Mouse (Mus musculus) embryonic facial prominence, embryonic 15.5 days (tissue): ENCODE measurements around the gene Adamts20. TPM values are rescaled to one million over a fixed set of nuclear protein-coding genes. Genes with fewer than 3 reads are reported as not detected.

Experiments
- ATAC-seq: fragments of 200-750 bp; cut with Nextera tagmentation; 2 replicates; pipeline ENCODE4 v1.8.0; 2017; ENCODE audit warnings: low read depth, moderate TSS enrichment; ENCODE audit not compliant: insufficient number of reproducible peaks, low FRiP score, low TSS enrichment
- H3K27ac ChIP-seq: fragments of 300-500 bp; sonication (generic); replicated peaks from 2 replicates; pipeline ENCODE4 v1.5.1; 2015; ENCODE audit warnings: mild to moderate bottlenecking, inconsistent platforms
- H3K27me3 ChIP-seq: fragments of 300-500 bp; sonication (generic); 2 replicates; pipeline ENCODE4 v1.6.1; 2015; ENCODE audit warnings: inconsistent platforms
- H3K36me3 ChIP-seq: fragments of 300-500 bp; sonication (generic); 2 replicates; pipeline ENCODE4 v1.6.1; 2015; ENCODE audit warnings: mild to moderate bottlenecking, inconsistent platforms
- H3K4me1 ChIP-seq: fragments of 300-500 bp; sonication (generic); 2 replicates; pipeline ENCODE4 v1.6.1; 2015; ENCODE audit warnings: inconsistent platforms
- H3K4me2 ChIP-seq: fragments of 300-500 bp; sonication (generic); replicated peaks from 2 replicates; pipeline ENCODE4 v1.6.1; 2015; ENCODE audit warnings: mild to moderate bottlenecking, inconsistent platforms
- H3K4me3 ChIP-seq: fragments of 300-500 bp; sonication (generic); replicated peaks from 2 replicates; pipeline ENCODE4 v1.5.1; 2015; ENCODE audit warnings: mild to moderate bottlenecking, inconsistent platforms
- H3K9ac ChIP-seq: fragments of 300-500 bp; sonication (generic); 2 replicates; pipeline ENCODE4 v1.6.1; 2015; ENCODE audit warnings: inconsistent platforms
- H3K9me3 ChIP-seq: fragments of 300-500 bp; sonication (generic); replicated peaks from 2 replicates; pipeline ENCODE4 v1.6.1; 2016; ENCODE audit warnings: inconsistent platforms
- WGBS: fragments of 180-500 bp; shearing (Covaris S2); methylation state at CpG from one replicate; pipeline ENCODE4 v1.1.7; 2015; 5-methylcytosine and 5-hydroxymethylcytosine counted together
- polyA plus RNA-seq: library from polyadenylated mRNA; unstranded; fragments of >200 nt; fragmentation: Nextera tagmentation; extraction: Ambion mirVana; gene quantifications from 2 replicates; pipeline ENCODE4 v1.2.1, GENCODE M21; 2015

Gene Adamts20
- polyA plus RNA-seq, 1 experiment from 2014 or later: 8.7 TPM

GRCm38 (mm10) chr15:94478706-94479105 lies 13.5 kb upstream of the Adamts20 start:
- H3K27ac ChIP-seq: no peak overlapping the region
- H3K9me3 ChIP-seq: no peaks in the 10 kb centered on the region
- 24% methylated on average over 13 of the region's 13 CpGs for WGBS
- H3K4me2 ChIP-seq: no peak overlapping the region
- H3K4me3 ChIP-seq: no peak overlapping the region
- ATAC-seq: no peak
- H3K4me1 ChIP-seq: peaks cover 10% of the 10 kb centered on the region; the same call in 1 of the 2 replicates
- H3K9ac ChIP-seq: no peak overlapping the region
- H3K27me3 ChIP-seq: no peaks in the 10 kb centered on the region
- H3K36me3 ChIP-seq: no peaks in the 10 kb centered on the region

GRCm38 (mm10) chr15:94477287-94477686 lies 12.1 kb upstream of the Adamts20 start:
- no peak for ATAC-seq
- WGBS: 33% methylated on average over 7 of the region's 7 CpGs
- H3K4me1 ChIP-seq: peaks cover 10% of the 10 kb centered on the region; the same call in 1 of the 2 replicates
- no peaks in the 10 kb centered on the region for H3K27me3 ChIP-seq
- no peak overlapping the region for H3K9ac ChIP-seq
- H3K36me3 ChIP-seq: no peaks in the 10 kb centered on the region
- no peak overlapping the region for H3K4me2 ChIP-seq
- H3K4me3 ChIP-seq: no peak overlapping the region
- H3K9me3 ChIP-seq: no peaks in the 10 kb centered on the region
- no peak overlapping the region for H3K27ac ChIP-seq

- Histone ChIP-seq H3K4me3 (no peak overlapping the region), H3K4me2 (no peak overlapping the region), H3K9ac (no peak overlapping the region), H3K4me1 (peaks cover 10% of the 10 kb centered on the region; the same call in 1 of the 2 replicates), H3K27ac (no peak overlapping the region), H3K27me3 (no peaks in the 10 kb centered on the region), H3K36me3 (no peaks in the 10 kb centered on the region), H3K9me3 (no peaks in the 10 kb centered on the region)
- ATAC-seq: no peak
- 73% methylated on average over 5 of the region's 5 CpGs for WGBS
These were observed 10.8 kb upstream of the Adamts20 start for GRCm38 (mm10) chr15:94475975-94476374.

GRCm38 (mm10) chr15:94470361-94470760 lies 5.1 kb upstream of the Adamts20 start:
- Histone ChIP-seq H3K36me3 (no peaks in the 10 kb centered on the region), H3K9ac (no peak overlapping the region), H3K27me3 (no peaks in the 10 kb centered on the region), H3K9me3 (no peaks in the 10 kb centered on the region), H3K4me1 (no peaks in the 10 kb centered on the region), H3K4me2 (no peak overlapping the region), H3K4me3 (no peak overlapping the region), H3K27ac (no peak overlapping the region)
- ATAC-seq: no peak
- 63% methylated on average over 5 of the region's 5 CpGs for WGBS

GRCm38 (mm10) chr15:94464881-94465280 lies 337 bp downstream of the Adamts20 start:
- H3K9ac ChIP-seq: no peak overlapping the region
- 79% methylated on average over 14 of the region's 14 CpGs for WGBS
- H3K4me3 ChIP-seq: no peak overlapping the region
- H3K4me2 ChIP-seq: no peak overlapping the region
- no peaks in the 10 kb centered on the region for H3K9me3 ChIP-seq
- no peaks in the 10 kb centered on the region for H3K36me3 ChIP-seq
- no peaks in the 10 kb centered on the region for H3K4me1 ChIP-seq
- ATAC-seq: no peak
- no peak overlapping the region for H3K27ac ChIP-seq
- H3K27me3 ChIP-seq: no peaks in the 10 kb centered on the region

- no peak overlapping the region for H3K4me3 ChIP-seq
- no peaks in the 10 kb centered on the region for H3K9me3 ChIP-seq
- no peak overlapping the region for H3K4me2 ChIP-seq
- H3K4me1 ChIP-seq: no peaks in the 10 kb centered on the region
- 76% methylated on average over 3 of the region's 3 CpGs for WGBS
- H3K36me3 ChIP-seq: no peaks in the 10 kb centered on the region
- H3K27ac ChIP-seq: no peak overlapping the region
- no peak for ATAC-seq
- H3K9ac ChIP-seq: no peak overlapping the region
- no peaks in the 10 kb centered on the region for H3K27me3 ChIP-seq
These were observed 2.0 kb downstream of the Adamts20 start for GRCm38 (mm10) chr15:94463251-94463650.

GRCm38 (mm10) chr15:94462206-94462605 lies 3.0 kb downstream of the Adamts20 start:
- no peaks in the 10 kb centered on the region for H3K9me3 ChIP-seq
- no peak overlapping the region for H3K4me3 ChIP-seq
- 40% methylated on average over 3 of the region's 3 CpGs for WGBS
- H3K4me1 ChIP-seq: 0 out of 2 replicates have a peak, but pooled peaks cover under 1% of the 10 kb centered on the region
- H3K4me2 ChIP-seq: no peak overlapping the region
- no peaks in the 10 kb centered on the region for H3K27me3 ChIP-seq
- H3K27ac ChIP-seq: no peak overlapping the region
- ATAC-seq: no peak
- no peaks in the 10 kb centered on the region for H3K36me3 ChIP-seq
- no peak overlapping the region for H3K9ac ChIP-seq

GRCm38 (mm10) chr15:94461166-94461565 lies 4.1 kb downstream of the Adamts20 start:
- Histone ChIP-seq H3K9ac (no peak overlapping the region), H3K9me3 (no peaks in the 10 kb centered on the region), H3K27me3 (no peaks in the 10 kb centered on the region), H3K36me3 (no peaks in the 10 kb centered on the region), H3K27ac (no peak overlapping the region), H3K4me2 (no peak overlapping the region), H3K4me1 (peaks cover 5% of the 10 kb centered on the region; the same call in 1 of the 2 replicates), H3K4me3 (no peak overlapping the region)
- WGBS: 27% methylated on average over 9 of the region's 9 CpGs
- no peak for ATAC-seq

- ATAC-seq: no peak
- no peaks in the 10 kb centered on the region for H3K27me3 ChIP-seq
- H3K4me2 ChIP-seq: no peak overlapping the region
- H3K36me3 ChIP-seq: no peaks in the 10 kb centered on the region
- H3K9me3 ChIP-seq: no peaks in the 10 kb centered on the region
- no peak overlapping the region for H3K27ac ChIP-seq
- H3K4me3 ChIP-seq: no peak overlapping the region
- WGBS: 44% methylated on average over 18 of the region's 18 CpGs
- H3K9ac ChIP-seq: no peak overlapping the region
- peaks cover 5% of the 10 kb centered on the region; the same call in 1 of the 2 replicates for H3K4me1 ChIP-seq
These were observed 7.4 kb downstream of the Adamts20 start for GRCm38 (mm10) chr15:94457636-94458390.

- 90% methylated on average over 5 of the region's 5 CpGs for WGBS
- no peak overlapping the region for H3K4me2 ChIP-seq
- H3K4me3 ChIP-seq: no peak overlapping the region
- H3K9me3 ChIP-seq: no peaks in the 10 kb centered on the region
- peaks cover 5% of the 10 kb centered on the region; the same call in 1 of the 2 replicates for H3K4me1 ChIP-seq
- H3K9ac ChIP-seq: no peak overlapping the region
- no peak for ATAC-seq
- H3K27ac ChIP-seq: no peak overlapping the region
- H3K27me3 ChIP-seq: no peaks in the 10 kb centered on the region
- no peaks in the 10 kb centered on the region for H3K36me3 ChIP-seq
These were observed 12.4 kb downstream of the Adamts20 start for GRCm38 (mm10) chr15:94452848-94453247.

GRCm38 (mm10) chr15:94451600-94451999 lies 13.6 kb downstream of the Adamts20 start:
- H3K9me3 ChIP-seq: no peaks in the 10 kb centered on the region
- H3K4me3 ChIP-seq: no peak overlapping the region
- H3K9ac ChIP-seq: no peak overlapping the region
- H3K27ac ChIP-seq: no peak overlapping the region
- H3K4me2 ChIP-seq: no peak overlapping the region
- 48% methylated on average over 8 of the region's 8 CpGs for WGBS
- H3K4me1 ChIP-seq: no peaks in the 10 kb centered on the region
- H3K27me3 ChIP-seq: no peaks in the 10 kb centered on the region
- H3K36me3 ChIP-seq: no peaks in the 10 kb centered on the region
- ATAC-seq: 0 out of 2 replicates have a peak, but pooled peaks have one; percentile 29
